Mouse (Mus musculus) heart, embryonic 15.5 days (tissue): ENCODE results near the gene Rilpl1. TPM values are rescaled to one million over a fixed set of nuclear protein-coding genes. Genes with fewer than 3 reads are reported as not detected.
"Not testable (repeated sequence)": the region's sequence is repeated elsewhere in the genome, so short reads cannot be mapped to it uniquely, and the experiment has no call there.

Experiments used
- ATAC-seq: fragments of 200-750 bp; cut with Nextera tagmentation; replicated peaks from 2 replicates; pipeline ENCODE4 v1.8.0; 2017; ENCODE audit warnings: low read depth, moderate TSS enrichment; ENCODE audit not compliant: insufficient number of reproducible peaks, insufficient read depth, low FRiP score
- H3K27ac ChIP-seq: fragments of 300-500 bp; sonication (generic); 2 replicates; pipeline ENCODE4 v1.5.1; 2015; ENCODE audit warnings: mild to moderate bottlenecking, inconsistent platforms
- H3K27me3 ChIP-seq: fragments of 300-500 bp; sonication (generic); 2 replicates; pipeline ENCODE4 v1.6.1; 2015; ENCODE audit warnings: inconsistent platforms
- H3K36me3 ChIP-seq: fragments of 300-500 bp; sonication (generic); 2 replicates; pipeline ENCODE4 v1.6.1; 2015; ENCODE audit warnings: mild to moderate bottlenecking, inconsistent platforms
- H3K4me1 ChIP-seq: fragments of 300-500 bp; sonication (generic); replicated peaks from 2 replicates; pipeline ENCODE4 v1.6.1; 2015; ENCODE audit warnings: inconsistent platforms
- H3K4me2 ChIP-seq: fragments of 300-500 bp; sonication (generic); 2 replicates; pipeline ENCODE4 v1.6.1; 2015; ENCODE audit warnings: inconsistent platforms, mild to moderate bottlenecking, moderate library complexity
- H3K4me3 ChIP-seq: fragments of 300-500 bp; sonication (generic); 2 replicates; pipeline ENCODE4 v1.5.1; 2015; ENCODE audit warnings: mild to moderate bottlenecking, inconsistent platforms
- H3K9ac ChIP-seq: fragments of 300-500 bp; sonication (generic); 2 replicates; pipeline ENCODE4 v1.6.1; 2015; ENCODE audit warnings: mild to moderate bottlenecking, inconsistent platforms
- H3K9me3 ChIP-seq: fragments of 300-500 bp; sonication (generic); replicated peaks from 2 replicates; pipeline ENCODE4 v1.6.1; 2016; ENCODE audit warnings: inconsistent platforms
- WGBS: fragments of 180-500 bp; shearing (Covaris S2); methylation state at CpG from one replicate; pipeline ENCODE4 v1.1.7; 2015; ENCODE audit warnings: mixed read lengths; 5-methylcytosine and 5-hydroxymethylcytosine counted together
- polyA plus RNA-seq: library from polyadenylated mRNA; unstranded; fragments of >200 nt; fragmentation: Nextera tagmentation; extraction: Ambion mirVana; gene quantifications from 2 replicates; pipeline ENCODE4 v1.2.1, GENCODE M21; 2015

The Rilpl1 gene
- polyA plus RNA-seq, result 26.5 and 27.8 TPM in 2 replicates

- peak within 1 kb of the TSS; percentile 89 for H3K4me3 ChIP-seq
- H3K9me3 ChIP-seq, result no peaks in the 10 kb centered on the region
- peak within 1 kb of the TSS; percentile 80 for H3K9ac ChIP-seq
- H3K27ac ChIP-seq, result peak within 1 kb of the TSS; percentile 92
- peak within 1 kb of the TSS; percentile 89 for H3K4me2 ChIP-seq
- no peaks in the 10 kb centered on the region for H3K27me3 ChIP-seq
- H3K36me3 ChIP-seq, result no peaks in the 10 kb centered on the region
- peaks cover 37% of the 10 kb centered on the region for H3K4me1 ChIP-seq
- ATAC-seq, result peak; percentile 87
- WGBS, result under 1% methylated on average over 96 of the region's 96 CpGs
Observed at GRCm38 (mm10) chr5:124530655-124531582, at the start of gene Rilpl1. Rilpl1 (minus strand) TSS chr5:124531391.

GRCm38 (mm10) chr5:124578633-124579317 is 47.6 kb upstream of the Rilpl1 start, which contains the start of the genes Eif2b1 and Gtf2h3:
Eif2b1 (minus strand) TSS chr5:124579131.
Gtf2h3 (plus strand) TSS chr5:124579140.
- 1% methylated on average over 51 of the region's 51 CpGs for WGBS
- Histone ChIP-seq H3K27me3 (no peaks in the 10 kb centered on the region), H3K27ac (peak within 1 kb of the TSS; percentile 28), H3K4me3 (peak within 1 kb of the TSS; percentile 77), H3K9me3 (no peaks in the 10 kb centered on the region), H3K9ac (peak within 1 kb of the TSS; percentile 68), H3K4me2 (peak within 1 kb of the TSS; percentile 81), H3K36me3 (peaks cover 27% of the 10 kb centered on the region), H3K4me1 (peaks cover 23% of the 10 kb centered on the region)
- peak; percentile 86 for ATAC-seq

- Histone ChIP-seq H3K27me3 (no peaks in the 10 kb centered on the region), H3K4me3 (no peak overlapping the region), H3K4me1 (peaks cover 19% of the 10 kb centered on the region), H3K4me2 (no peak overlapping the region), H3K27ac (no peak overlapping the region), H3K36me3 (peaks cover 56% of the 10 kb centered on the region), H3K9ac (no peak overlapping the region), H3K9me3 (no peaks in the 10 kb centered on the region)
- WGBS, result 88% methylated on average over 7 of the region's 7 CpGs
- ATAC-seq, result no peak
Observed at GRCm38 (mm10) chr5:124575467-124575866, 44.3 kb upstream of the Rilpl1 start.

- no peaks in the 10 kb centered on the region for H3K4me1 ChIP-seq
- ATAC-seq, result no peak
- H3K9ac ChIP-seq, result no peak overlapping the region
- H3K27ac ChIP-seq, result no peak overlapping the region
- H3K4me3 ChIP-seq, result no peak overlapping the region
- no peak overlapping the region for H3K4me2 ChIP-seq
- 83% methylated on average over 12 of the region's 12 CpGs for WGBS
- H3K36me3 ChIP-seq, result peaks cover 82% of the 10 kb centered on the region
- H3K9me3 ChIP-seq, result no peaks in the 10 kb centered on the region
- H3K27me3 ChIP-seq, result no peaks in the 10 kb centered on the region
Observed at GRCm38 (mm10) chr5:124571068-124571467, 39.9 kb upstream of the Rilpl1 start.

- no peak overlapping the region for H3K4me2 ChIP-seq
- H3K36me3 ChIP-seq, result peaks cover 29% of the 10 kb centered on the region
- H3K27me3 ChIP-seq, result no peaks in the 10 kb centered on the region
- no peak overlapping the region for H3K4me3 ChIP-seq
- H3K4me1 ChIP-seq, result peaks cover 14% of the 10 kb centered on the region
- WGBS, result 73% methylated on average over 1 of the region's 1 CpGs
- no peak overlapping the region for H3K9ac ChIP-seq
- ATAC-seq, result no peak
- no peaks in the 10 kb centered on the region for H3K9me3 ChIP-seq
- no peak overlapping the region for H3K27ac ChIP-seq
Observed at GRCm38 (mm10) chr5:124555145-124555544, 24.0 kb upstream of the Rilpl1 start.

GRCm38 (mm10) chr5:124553607-124554006 is 22.4 kb upstream of the Rilpl1 start:
- Histone ChIP-seq H3K36me3 (peaks cover 18% of the 10 kb centered on the region), H3K27ac (no peak overlapping the region), H3K9ac (no peak overlapping the region), H3K9me3 (no peaks in the 10 kb centered on the region), H3K4me2 (peak overlapping the region; percentile 89), H3K4me3 (peak overlapping the region; percentile 99), H3K27me3 (no peaks in the 10 kb centered on the region), H3K4me1 (peaks cover 14% of the 10 kb centered on the region)
- WGBS, result 65% methylated on average over 6 of the region's 6 CpGs
- ATAC-seq, result no peak

GRCm38 (mm10) chr5:124552558-124553307 is 21.5 kb upstream of the Rilpl1 start, which contains the start of gene Ddx55:
Ddx55 (plus strand) TSS chr5:124552864.
- ATAC-seq, result peak; percentile 85
- H3K4me3 ChIP-seq, result peak within 1 kb of the TSS; percentile 99
- H3K9ac ChIP-seq, result peak within 1 kb of the TSS; percentile 78
- WGBS, result under 1% methylated on average over 66 of the region's 66 CpGs
- no peaks in the 10 kb centered on the region for H3K9me3 ChIP-seq
- peaks cover 18% of the 10 kb centered on the region for H3K36me3 ChIP-seq
- H3K4me1 ChIP-seq, result peaks cover 14% of the 10 kb centered on the region
- H3K4me2 ChIP-seq, result peak within 1 kb of the TSS; percentile 89
- H3K27me3 ChIP-seq, result no peaks in the 10 kb centered on the region
- peak within 1 kb of the TSS; percentile 88 for H3K27ac ChIP-seq

GRCm38 (mm10) chr5:124552094-124552472 is 20.9 kb upstream of the Rilpl1 start:
- peak overlapping the region; percentile 88 for H3K27ac ChIP-seq
- peak overlapping the region; percentile 78 for H3K9ac ChIP-seq
- no peaks in the 10 kb centered on the region for H3K27me3 ChIP-seq
- H3K36me3 ChIP-seq, result peaks cover 24% of the 10 kb centered on the region
- peak overlapping the region; percentile 89 for H3K4me2 ChIP-seq
- H3K9me3 ChIP-seq, result no peaks in the 10 kb centered on the region
- peaks cover 14% of the 10 kb centered on the region for H3K4me1 ChIP-seq
- ATAC-seq, result no peak
- H3K4me3 ChIP-seq, result peak overlapping the region; percentile 99
- WGBS, result 8% methylated on average over 9 of the region's 9 CpGs

GRCm38 (mm10) chr5:124551349-124552093 is 20.3 kb upstream of the Rilpl1 start:
- H3K4me1 ChIP-seq, result peaks cover 14% of the 10 kb centered on the region
- peaks cover 24% of the 10 kb centered on the region for H3K36me3 ChIP-seq
- H3K4me3 ChIP-seq, result peak overlapping the region; percentile 99
- not testable (repeated sequence) for H3K27me3 ChIP-seq, ATAC-seq, H3K9me3 ChIP-seq
- 29% methylated on average over 5 of the region's 5 CpGs for WGBS
- 0 out of 2 replicates have a peak overlapping the region, but pooled peaks have one; percentile 78 for H3K9ac ChIP-seq
- peak overlapping the region; percentile 89 for H3K4me2 ChIP-seq
- H3K27ac ChIP-seq, result peak overlapping the region; percentile 88

- 87% methylated on average over 4 of the region's 4 CpGs for WGBS
- Histone ChIP-seq H3K4me1 (peaks cover 14% of the 10 kb centered on the region), H3K36me3 (peaks cover 32% of the 10 kb centered on the region)
- not testable (repeated sequence) for H3K9ac ChIP-seq, H3K27ac ChIP-seq, H3K4me3 ChIP-seq, H3K9me3 ChIP-seq, ATAC-seq, H3K4me2 ChIP-seq, H3K27me3 ChIP-seq
Observed at GRCm38 (mm10) chr5:124550737-124551136, 19.5 kb upstream of the Rilpl1 start.
